Mouse (Mus musculus) liver, adult 2 months (tissue): Measurements from ENCODE around the gene Ift52.

Experiments used
- CTCF ChIP-seq: fragments of 200-500 bp; IDR thresholded peaks from 2 replicates; pipeline ENCODE4 v1.5.1; 2011; ENCODE audit warnings: low read depth, low read length, control low read depth
- POLR2A ChIP-seq: fragments of 200-500 bp; IDR thresholded peaks from 2 replicates; pipeline ENCODE4 v1.6.1; 2011; ENCODE audit warnings: low read length, control low read depth; ENCODE audit not compliant: insufficient read depth; ENCODE audit errors: extremely low read depth

- TF ChIP-seq POLR2A = no peak
- no peak for TF ChIP-seq CTCF
These were observed 34.9 kb downstream of the Ift52 start for GRCm38 (mm10) chr2:163052101-163052500.
